Mouse (Mus musculus): ENCODE measurements around the gene Ifi27l2a.

GRCm38 (mm10) chr12:103396751-103397150 is 46.7 kb downstream of the Ifi27l2a start:
- TF ChIP-seq CTCF (IDR thresholded peaks at IDR 0.05; ENCODE audit: low read depth, low read length) (no peak), POLR2A (IDR thresholded peaks at IDR 0.05; ENCODE audit: extremely low read depth, insufficient read depth, low read length) (no peak)
